Mouse (Mus musculus): ENCODE data around the gene Atp11a. TPM values are rescaled to one million over a fixed set of nuclear protein-coding genes. Genes with fewer than 3 reads are reported as not detected.
A peak's percentile ranks its signal among the peaks of the same experiment; 100 is the strongest.

Gene Atp11a
- polyA plus RNA-seq, 1 experiment from 2014 or later, result 18.5 TPM

- H3K4me1 ChIP-seq (replicated peaks; ENCODE audit: control insufficient read depth, insufficient read depth, low read length), result no peaks in the 10 kb centered on the region
- no peak overlapping the region for H3K27ac ChIP-seq (ENCODE audit: low read depth, low read length)
Measured at GRCm38 (mm10) chr8:12905599-12906321, 148.9 kb downstream of the Atp11a start.

GRCm38 (mm10) chr8:12906597-12906996 is 149.8 kb downstream of the Atp11a start:
- Histone ChIP-seq H3K9ac (ENCODE audit: low read length) (no peak overlapping the region), H3K27ac (ENCODE audit: low read depth, low read length) (no peak overlapping the region), H3K27me3 (ENCODE audit: control insufficient read depth, insufficient read depth, low read length) (no peaks in the 10 kb centered on the region), H3K4me3 (ENCODE audit: low read depth, low read length) (no peak overlapping the region), H3K9me3 (ENCODE audit: control insufficient read depth, low read length) (no peaks in the 10 kb centered on the region), H3K36me3 (ENCODE audit: control insufficient read depth, insufficient read depth, low read length) (no peaks in the 10 kb centered on the region), H3K4me2 (ENCODE audit: low read depth, low read length, severe bottlenecking) (no peak overlapping the region), H3K4me1 (replicated peaks; ENCODE audit: control insufficient read depth, insufficient read depth, low read length) (no peaks in the 10 kb centered on the region)
- 64% methylated on average over 5 of the region's 5 CpGs for WGBS
- DNase-seq (ENCODE audit: low spot score) (no peak), ATAC-seq (replicated peaks; ENCODE audit: low FRiP score) (no peak)

More at GRCm38 (mm10) chr8:12905599-12906321, 148.9 kb downstream of the Atp11a start:
- Histone ChIP-seq H3K27me3 (ENCODE audit: control insufficient read depth, insufficient read depth, low read length) (no peaks in the 10 kb centered on the region), H3K4me2 (ENCODE audit: low read depth, low read length, severe bottlenecking) (no peak overlapping the region), H3K9ac (ENCODE audit: low read length) (no peak overlapping the region), H3K4me3 (ENCODE audit: low read depth, low read length) (no peak overlapping the region), H3K9me3 (ENCODE audit: control insufficient read depth, low read length) (no peaks in the 10 kb centered on the region), H3K36me3 (ENCODE audit: control insufficient read depth, insufficient read depth, low read length) (no peaks in the 10 kb centered on the region)
- DNase-seq (ENCODE audit: low spot score) (no peak), ATAC-seq (replicated peaks; ENCODE audit: low FRiP score) (no peak)
- 88% methylated on average over 11 of the region's 11 CpGs for WGBS

GRCm38 (mm10) chr8:12907730-12908129 is 150.9 kb downstream of the Atp11a start:
- no peak overlapping the region for H3K27ac ChIP-seq (ENCODE audit: low read depth, low read length)
- H3K4me3 ChIP-seq (ENCODE audit: low read depth, low read length), result no peak overlapping the region
- 0 out of 2 replicates have a peak, but pooled peaks cover 2% of the 10 kb centered on the region for H3K4me1 ChIP-seq (replicated peaks; ENCODE audit: control insufficient read depth, insufficient read depth, low read length)
- no peaks in the 10 kb centered on the region for H3K9me3 ChIP-seq (ENCODE audit: control insufficient read depth, low read length)
- no peak overlapping the region for H3K4me2 ChIP-seq (ENCODE audit: low read depth, low read length, severe bottlenecking)
- ATAC-seq (replicated peaks; ENCODE audit: low FRiP score) (no peak), DNase-seq (ENCODE audit: low spot score) (no peak)
- WGBS, result 89% methylated on average over 4 of the region's 4 CpGs
- H3K27me3 ChIP-seq (ENCODE audit: control insufficient read depth, insufficient read depth, low read length), result no peaks in the 10 kb centered on the region
- no peaks in the 10 kb centered on the region for H3K36me3 ChIP-seq (ENCODE audit: control insufficient read depth, insufficient read depth, low read length)
- no peak overlapping the region for H3K9ac ChIP-seq (ENCODE audit: low read length)

- H3K27ac ChIP-seq (ENCODE audit: low read depth, low read length), result no peak overlapping the region
- H3K4me1 ChIP-seq (replicated peaks; ENCODE audit: control insufficient read depth, insufficient read depth, low read length), result 0 out of 2 replicates have a peak, but pooled peaks cover 4% of the 10 kb centered on the region
- no peak overlapping the region for H3K9ac ChIP-seq (ENCODE audit: low read length)
- 9% methylated on average over 5 of the region's 5 CpGs for WGBS
- 0 out of 2 replicates have a peak, but pooled peaks have one; percentile 18 for ATAC-seq (replicated peaks; ENCODE audit: low FRiP score)
- H3K4me2 ChIP-seq (ENCODE audit: low read depth, low read length, severe bottlenecking), result no peak overlapping the region
- no peaks in the 10 kb centered on the region for H3K36me3 ChIP-seq (ENCODE audit: control insufficient read depth, insufficient read depth, low read length)
- peak; percentile 60 for DNase-seq (ENCODE audit: low spot score)
- no peaks in the 10 kb centered on the region for H3K9me3 ChIP-seq (ENCODE audit: control insufficient read depth, low read length)
- H3K4me3 ChIP-seq (ENCODE audit: low read depth, low read length), result no peak overlapping the region
- no peaks in the 10 kb centered on the region for H3K27me3 ChIP-seq (ENCODE audit: control insufficient read depth, insufficient read depth, low read length)
Measured at GRCm38 (mm10) chr8:12912011-12912410, 155.2 kb downstream of the Atp11a start.

- H3K4me2 ChIP-seq (ENCODE audit: low read depth, low read length, severe bottlenecking), result peak overlapping the region; percentile 80
Measured at GRCm38 (mm10) chr8:12915187-12916006, 158.6 kb downstream of the Atp11a start.

GRCm38 (mm10) chr8:12916156-12916900 is 159.5 kb downstream of the Atp11a start:
- H3K4me2 ChIP-seq (ENCODE audit: low read depth, low read length, severe bottlenecking), result peak overlapping the region; percentile 80; the same call in 1 of the 2 replicates
- ATAC-seq (replicated peaks; ENCODE audit: low FRiP score) (no peak), DNase-seq (ENCODE audit: low spot score) (no peak)
- no peaks in the 10 kb centered on the region for H3K36me3 ChIP-seq (ENCODE audit: control insufficient read depth, insufficient read depth, low read length)
- WGBS, result 73% methylated on average over 16 of the region's 16 CpGs
- peak overlapping the region; percentile 41 for H3K4me3 ChIP-seq (ENCODE audit: low read depth, low read length)
- no peaks in the 10 kb centered on the region for H3K27me3 ChIP-seq (ENCODE audit: control insufficient read depth, insufficient read depth, low read length)
- H3K4me1 ChIP-seq (replicated peaks; ENCODE audit: control insufficient read depth, insufficient read depth, low read length), result 0 out of 2 replicates have a peak, but pooled peaks cover 4% of the 10 kb centered on the region
- no peaks in the 10 kb centered on the region for H3K9me3 ChIP-seq (ENCODE audit: control insufficient read depth, low read length)
- H3K27ac ChIP-seq (ENCODE audit: low read depth, low read length), result no peak overlapping the region
- peak overlapping the region; percentile 61 for H3K9ac ChIP-seq (ENCODE audit: low read length)

More at GRCm38 (mm10) chr8:12915187-12916006, 158.6 kb downstream of the Atp11a start:
- no peaks in the 10 kb centered on the region for H3K36me3 ChIP-seq (ENCODE audit: control insufficient read depth, insufficient read depth, low read length)
- no peaks in the 10 kb centered on the region for H3K9me3 ChIP-seq (ENCODE audit: control insufficient read depth, low read length)
- ATAC-seq (replicated peaks; ENCODE audit: low FRiP score), result peak; percentile 49
- peak overlapping the region; percentile 61 for H3K9ac ChIP-seq (ENCODE audit: low read length)
- peak; percentile 75 for DNase-seq (ENCODE audit: low spot score)
- no peak overlapping the region for H3K27ac ChIP-seq (ENCODE audit: low read depth, low read length)
- 0 out of 2 replicates have a peak, but pooled peaks cover 4% of the 10 kb centered on the region for H3K4me1 ChIP-seq (replicated peaks; ENCODE audit: control insufficient read depth, insufficient read depth, low read length)
- peak overlapping the region; percentile 41 for H3K4me3 ChIP-seq (ENCODE audit: low read depth, low read length)
- WGBS, result 16% methylated on average over 42 of the region's 42 CpGs
- H3K27me3 ChIP-seq (ENCODE audit: control insufficient read depth, insufficient read depth, low read length), result no peaks in the 10 kb centered on the region

GRCm38 (mm10) chr8:12917029-12917428 is 160.2 kb downstream of the Atp11a start:
- Histone ChIP-seq H3K4me2 (ENCODE audit: low read depth, low read length, severe bottlenecking) (no peak overlapping the region), H3K36me3 (ENCODE audit: control insufficient read depth, insufficient read depth, low read length) (no peaks in the 10 kb centered on the region), H3K4me1 (replicated peaks; ENCODE audit: control insufficient read depth, insufficient read depth, low read length) (0 out of 2 replicates have a peak, but pooled peaks cover 2% of the 10 kb centered on the region), H3K27me3 (ENCODE audit: control insufficient read depth, insufficient read depth, low read length) (no peaks in the 10 kb centered on the region), H3K9ac (ENCODE audit: low read length) (no peak overlapping the region), H3K4me3 (ENCODE audit: low read depth, low read length) (no peak overlapping the region), H3K27ac (ENCODE audit: low read depth, low read length) (no peak overlapping the region), H3K9me3 (ENCODE audit: control insufficient read depth, low read length) (no peaks in the 10 kb centered on the region)
- WGBS, result 90% methylated on average over 3 of the region's 3 CpGs
- no peak for DNase-seq (ENCODE audit: low spot score)
- ATAC-seq (replicated peaks; ENCODE audit: low FRiP score), result no peak

- Histone ChIP-seq H3K4me1 (replicated peaks; ENCODE audit: control insufficient read depth, insufficient read depth, low read length) (0 out of 2 replicates have a peak, but pooled peaks cover 2% of the 10 kb centered on the region), H3K36me3 (ENCODE audit: control insufficient read depth, insufficient read depth, low read length) (no peaks in the 10 kb centered on the region), H3K4me2 (ENCODE audit: low read depth, low read length, severe bottlenecking) (no peak overlapping the region), H3K9ac (ENCODE audit: low read length) (no peak overlapping the region), H3K9me3 (ENCODE audit: control insufficient read depth, low read length) (no peaks in the 10 kb centered on the region), H3K4me3 (ENCODE audit: low read depth, low read length) (no peak overlapping the region), H3K27ac (ENCODE audit: low read depth, low read length) (no peak overlapping the region), H3K27me3 (ENCODE audit: control insufficient read depth, insufficient read depth, low read length) (no peaks in the 10 kb centered on the region)
- ATAC-seq (replicated peaks; ENCODE audit: low FRiP score) (no peak), DNase-seq (ENCODE audit: low spot score) (no peak)
- WGBS, result 92% methylated on average over 4 of the region's 4 CpGs
Measured at GRCm38 (mm10) chr8:12917831-12918230, 161.0 kb downstream of the Atp11a start.
